21 mouse cellular contexts compared by ENCODE assay signal in the genomic region with DNA sequence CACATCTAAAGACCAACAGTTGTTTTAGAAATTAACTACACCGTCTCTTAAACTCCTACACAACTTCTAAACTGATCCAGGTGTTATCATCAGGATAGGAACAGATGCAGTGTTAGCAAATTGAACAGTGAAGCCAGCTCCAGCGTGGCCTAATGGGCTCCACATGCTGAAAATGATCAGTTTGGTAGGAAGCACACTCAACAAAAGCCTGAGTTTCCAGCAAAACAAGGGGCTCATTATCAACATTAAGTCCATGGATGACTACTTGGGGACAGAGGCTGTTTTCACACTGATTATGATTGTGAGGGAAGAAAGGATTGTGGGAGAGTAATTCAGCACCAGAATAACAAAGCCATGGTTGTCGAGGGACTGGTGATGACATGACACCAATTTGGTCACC.
A peak's percentile ranks its signal among the peaks of the same experiment; 100 is the strongest.
DNase-seq lines count a peak whose midpoint lies in the region; ATAC-seq and TF ChIP-seq lines count a peak whose summit lies in the region.
"Had no signal": no experiment of that assay in that cellular context is flagged by ENCODE, and none has a peak within 500 bp of the region (broad histone marks: within the 10 kb centered on the region; RNA-seq: fewer than 3 reads in every experiment).

No protein-coding gene starts in this region.

- no peak for TF ChIP-seq CTCF in hindbrain, postnatal 0 days (IDR thresholded peaks at IDR 0.05; ENCODE audit: low read depth)

- no peaks in the 10 kb centered on the region for H3K27me3 ChIP-seq in hindbrain, postnatal 0 days (ENCODE audit: insufficient read depth, low read length)
- H3K27me3 ChIP-seq in hindbrain, embryonic 16.5 days (replicated peaks; ENCODE audit: control insufficient read depth, insufficient read depth, low read length): no peaks in the 10 kb centered on the region
- no peaks in the 10 kb centered on the region for H3K27me3 ChIP-seq in embryonic facial prominence, embryonic 15.5 days
- H3K27me3 ChIP-seq: kidney, embryonic 15.5 days; limb, embryonic 15.5 days had no signal

- peak; percentile 68 for ATAC-seq in hindbrain, postnatal 0 days
- ATAC-seq in hindbrain, embryonic 16.5 days: no peak
- ATAC-seq in embryonic facial prominence, embryonic 15.5 days (ENCODE audit: insufficient number of reproducible peaks, low FRiP score, low TSS enrichment, low read depth): no peak
- no peak for ATAC-seq in erythroid progenitor cell, adult 5-6 weeks (replicated peaks; ENCODE audit: low FRiP score, poor library complexity, severe bottlenecking)
- ATAC-seq: forebrain, embryonic 13.5 days; liver, postnatal 0 days had no signal

- H3K4me1 ChIP-seq in hindbrain, postnatal 0 days (ENCODE audit: insufficient read depth, low read length): no peaks in the 10 kb centered on the region
- no peaks in the 10 kb centered on the region; the same call in 1 of the 2 replicates for H3K4me1 ChIP-seq in hindbrain, embryonic 16.5 days (ENCODE audit: control insufficient read depth, insufficient read depth, low read depth, low read length)
- H3K4me1 ChIP-seq in embryonic facial prominence, embryonic 15.5 days: peaks cover 13% of the 10 kb centered on the region; the same call in 1 of the 2 replicates

- H3K4me2 ChIP-seq in hindbrain, postnatal 0 days (ENCODE audit: low read depth, low read length): no peak overlapping the region
- no peak overlapping the region for H3K4me2 ChIP-seq in hindbrain, embryonic 16.5 days (ENCODE audit: low read length)
- 0 out of 2 replicates have a peak overlapping the region, but pooled peaks have one; percentile 8 for H3K4me2 ChIP-seq in embryonic facial prominence, embryonic 15.5 days (replicated peaks)
- H3K4me2 ChIP-seq: forebrain, embryonic 13.5 days; kidney, embryonic 15.5 days; limb, embryonic 15.5 days; midbrain, embryonic 11.5 days had no signal

- H3K9ac ChIP-seq in hindbrain, postnatal 0 days (replicated peaks; ENCODE audit: low read length): no peak overlapping the region
- no peak overlapping the region for H3K9ac ChIP-seq in hindbrain, embryonic 16.5 days (ENCODE audit: low read depth, low read length)
- no peak overlapping the region for H3K9ac ChIP-seq in embryonic facial prominence, embryonic 15.5 days
- H3K9ac ChIP-seq: forebrain, embryonic 13.5 days; kidney, embryonic 15.5 days; limb, embryonic 15.5 days; liver, postnatal 0 days had no signal

- 56% methylated on average over 3 of the region's 3 CpGs for WGBS in hindbrain, postnatal 0 days
- WGBS in hindbrain, embryonic 16.5 days: 56% methylated on average over 3 of the region's 3 CpGs
- WGBS in embryonic facial prominence, embryonic 15.5 days: 17% methylated on average over 3 of the region's 3 CpGs

- no peak overlapping the region for H3K4me3 ChIP-seq in hindbrain, postnatal 0 days (ENCODE audit: low read length)
- no peak overlapping the region for H3K4me3 ChIP-seq in hindbrain, embryonic 16.5 days (ENCODE audit: low read length)
- no peak overlapping the region for H3K4me3 ChIP-seq in embryonic facial prominence, embryonic 15.5 days (replicated peaks)
- H3K4me3 ChIP-seq: forebrain, embryonic 13.5 days; gastrocnemius, adult 2 months; heart, adult 2 months; kidney, embryonic 15.5 days; limb, embryonic 15.5 days; myocyte had no signal

- DNase-seq in hindbrain, postnatal 0 days (ENCODE audit: low spot score): no peak
- DNase-seq in retina, postnatal 1 day: peak; percentile 76
- DNase-seq in retina, embryonic 14.5 days (ENCODE audit: low spot score): no peak
- peak; percentile 72 for DNase-seq in telencephalon, adult 2 months (ENCODE audit: low read depth, low spot score)
- no peak for DNase-seq in ovary, postnatal 36 days (ENCODE audit: low spot score)
- DNase-seq: B cell, adult 2 months; cerebellum, adult 8-10 months; gastrocnemius, adult 2 months; heart, adult 2 months; heart, postnatal 14 days; liver, postnatal 0 days; lung, postnatal 36 days; thymus, adult 2 months had no signal

- no peaks in the 10 kb centered on the region for H3K9me3 ChIP-seq in hindbrain, postnatal 0 days (ENCODE audit: low read length)
- H3K9me3 ChIP-seq in hindbrain, embryonic 16.5 days (ENCODE audit: control insufficient read depth, low read length): no peaks in the 10 kb centered on the region
- H3K9me3 ChIP-seq in embryonic facial prominence, embryonic 15.5 days (replicated peaks): no peaks in the 10 kb centered on the region
- H3K9me3 ChIP-seq: forebrain, embryonic 13.5 days; kidney, embryonic 15.5 days; limb, embryonic 15.5 days had no signal

- H3K36me3 ChIP-seq in hindbrain, postnatal 0 days (ENCODE audit: insufficient read depth, low read length): no peaks in the 10 kb centered on the region
- H3K36me3 ChIP-seq in hindbrain, embryonic 16.5 days (ENCODE audit: control insufficient read depth, insufficient read depth, low read length): no peaks in the 10 kb centered on the region
- H3K36me3 ChIP-seq in embryonic facial prominence, embryonic 15.5 days: no peaks in the 10 kb centered on the region
- H3K36me3 ChIP-seq: kidney, embryonic 15.5 days; limb, embryonic 15.5 days had no signal

- no peak overlapping the region for H3K27ac ChIP-seq in hindbrain, postnatal 0 days
- no peak overlapping the region for H3K27ac ChIP-seq in hindbrain, embryonic 16.5 days (ENCODE audit: low read depth, low read length)
- H3K27ac ChIP-seq in embryonic facial prominence, embryonic 15.5 days (replicated peaks): no peak overlapping the region
- H3K27ac ChIP-seq: forebrain, embryonic 13.5 days; gastrocnemius, adult 2 months; heart, adult 2 months; kidney, embryonic 15.5 days; limb, embryonic 15.5 days had no signal

Comparison
In these comparisons a context has a peak if more than half of its experiments do, and no peak if none do; other contexts are left out.
1. DNase-seq: peak in retina, postnatal 1 day (single experiment) and telencephalon, adult 2 months (single experiment); none in hindbrain, postnatal 0 days (single experiment), retina, embryonic 14.5 days (single experiment) and ovary, postnatal 36 days (single experiment).